Mouse (Mus musculus): ENCODE data around the gene Gcnt7.

Gcnt7 gene

GRCm38 (mm10) chr2:172460647-172461046 is 2.3 kb upstream of the Gcnt7 start:
- no peak for DNase-seq (ENCODE audit: low spot score)

- DNase-seq (ENCODE audit: low spot score): no peak
Observed at GRCm38 (mm10) chr2:172452458-172452857, 5.9 kb downstream of the Gcnt7 start.

- DNase-seq (ENCODE audit: low spot score): no peak
Observed at GRCm38 (mm10) chr2:172452031-172452430, 6.4 kb downstream of the Gcnt7 start.

GRCm38 (mm10) chr2:172450640-172451039 is 7.8 kb downstream of the Gcnt7 start:
- no peak for DNase-seq (ENCODE audit: low spot score)

GRCm38 (mm10) chr2:172448329-172448728 is 10.1 kb downstream of the Gcnt7 start:
- DNase-seq (ENCODE audit: low spot score): no peak

- peak; percentile 48 for DNase-seq (ENCODE audit: low spot score)
Observed at GRCm38 (mm10) chr2:172447317-172447716, 11.1 kb downstream of the Gcnt7 start.

- no peak for DNase-seq (ENCODE audit: low spot score)
Observed at GRCm38 (mm10) chr2:172445617-172446016, 12.8 kb downstream of the Gcnt7 start.

GRCm38 (mm10) chr2:172441176-172441575 is 17.2 kb downstream of the Gcnt7 start:
- DNase-seq (ENCODE audit: low spot score): no peak

- no peak for DNase-seq (ENCODE audit: low spot score)
Observed at GRCm38 (mm10) chr2:172440640-172441005, 17.8 kb downstream of the Gcnt7 start.

- peak; percentile 100 for DNase-seq (ENCODE audit: low spot score)
Observed at GRCm38 (mm10) chr2:172439843-172440639, 18.4 kb downstream of the Gcnt7 start, which contains the start of gene Rtf2. Gene Rtf2, plus strand, starts transcription at chr2:172440556.

GRCm38 (mm10) chr2:172437371-172437952 is 20.9 kb downstream of the Gcnt7 start:
- no peak for DNase-seq (ENCODE audit: low spot score)

GRCm38 (mm10) chr2:172433746-172434145 is 24.6 kb downstream of the Gcnt7 start:
- DNase-seq (ENCODE audit: low spot score): no peak

- DNase-seq (ENCODE audit: low spot score): peak; percentile 57
Observed at GRCm38 (mm10) chr2:172430609-172431008, 27.8 kb downstream of the Gcnt7 start.

- DNase-seq (ENCODE audit: low spot score): no peak
Observed at GRCm38 (mm10) chr2:172418208-172418607, 40.2 kb downstream of the Gcnt7 start.

GRCm38 (mm10) chr2:172416876-172417275 is 41.5 kb downstream of the Gcnt7 start:
- DNase-seq (ENCODE audit: low spot score): no peak

GRCm38 (mm10) chr2:172416218-172416617 is 42.2 kb downstream of the Gcnt7 start:
- no peak for DNase-seq (ENCODE audit: low spot score)

GRCm38 (mm10) chr2:172413894-172414293 is 44.5 kb downstream of the Gcnt7 start:
- no peak for DNase-seq (ENCODE audit: low spot score)

- no peak for DNase-seq (ENCODE audit: low spot score)
Observed at GRCm38 (mm10) chr2:172413273-172413672, 45.1 kb downstream of the Gcnt7 start.

- DNase-seq (ENCODE audit: low spot score): no peak
Observed at GRCm38 (mm10) chr2:172412454-172412853, 45.9 kb downstream of the Gcnt7 start.

GRCm38 (mm10) chr2:172411091-172411490 is 47.3 kb downstream of the Gcnt7 start:
- DNase-seq (ENCODE audit: low spot score): no peak

GRCm38 (mm10) chr2:172410686-172411085 is 47.7 kb downstream of the Gcnt7 start:
- DNase-seq (ENCODE audit: low spot score): no peak

GRCm38 (mm10) chr2:172407499-172407898 is 50.9 kb downstream of the Gcnt7 start:
- no peak for DNase-seq (ENCODE audit: low spot score)

GRCm38 (mm10) chr2:172406173-172406572 is 52.2 kb downstream of the Gcnt7 start:
- DNase-seq (ENCODE audit: low spot score): no peak

- no peak for DNase-seq (ENCODE audit: low spot score)
Observed at GRCm38 (mm10) chr2:172405011-172405410, 53.4 kb downstream of the Gcnt7 start.
